Mouse (Mus musculus) erythroblast, adult 5-6 weeks (primary cell): ENCODE results near the gene Olfr850. TPM values are rescaled to one million over a fixed set of nuclear protein-coding genes. Genes with fewer than 3 reads are reported as not detected.

ENCODE experiments used
- ATAC-seq: replicated peaks from 2 replicates; pipeline ENCODE4 v1.8.0; 2016; ENCODE audit warnings: moderate number of reproducible peaks, mild to moderate bottlenecking, moderate TSS enrichment, inconsistent platforms; ENCODE audit not compliant: poor library complexity, low FRiP score, severe bottlenecking
- total RNA-seq, 2 experiments: library from RNA; stranded (forward) in 1 of 2; stranded (reverse) in 1 of 2; fragments of 150-400 nt in 1 of 2; fragments of 200-764, 138-1000 nt in 1 of 2; gene quantifications; 2 replicates each; pipeline versions ENCODE4 v1.2.3 to v1.2.4; 2015 to 2017; ENCODE audit warnings: low replicate concordance in 2 of 2

Olfr850 gene
- not detected in 2 replicates for total RNA-seq (2015; ENCODE audit: low replicate concordance)
- total RNA-seq (2017; ENCODE audit: low replicate concordance) = not detected in 2 replicates

DNA sequence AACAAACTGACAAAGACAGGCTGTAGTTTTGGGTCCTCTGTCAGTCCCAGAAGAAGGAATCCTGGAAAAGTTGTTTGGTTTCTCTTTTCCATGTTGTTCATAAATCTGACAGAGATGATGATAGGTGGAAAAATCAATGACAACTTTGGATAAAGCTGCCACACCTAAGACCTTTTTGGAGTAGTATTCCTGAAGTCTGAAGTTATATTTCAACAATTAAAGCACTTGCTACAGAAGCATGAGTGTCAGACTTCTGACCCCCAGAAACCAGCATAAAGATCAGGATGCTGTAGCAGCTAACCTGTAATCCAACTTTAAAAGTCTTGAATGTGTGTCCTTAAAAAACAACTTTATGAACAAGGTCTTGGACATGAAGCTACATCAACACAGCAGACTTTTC lies at the start of gene Olfr850:
Gene Olfr850, minus strand, starts transcription at position 101 of the 400 bp plus-strand sequence.
- ATAC-seq = no peak

- ATAC-seq = no peak
Observed at GRCm38 (mm10) chr9:19492995-19493394, 14.9 kb upstream of the Olfr850 start, which contains the start of gene Olfr851. Olfr851 (plus strand) TSS chr9:19493295.

- no peak for ATAC-seq
Observed at GRCm38 (mm10) chr9:19439966-19440365, 38.1 kb downstream of the Olfr850 start, which contains the start of gene Olfr849. Olfr849 (plus strand) TSS chr9:19440266.

Other genes starting within 250 kb of the Olfr850 start
- gene Olfr843, start 226.3 kb downstream of the Olfr850 start, total RNA-seq (2015; ENCODE audit: low replicate concordance) = not detected in 2 replicates
- gene Olfr843, start 226.3 kb downstream of the Olfr850 start, total RNA-seq (2017; ENCODE audit: low replicate concordance) = not detected in 2 replicates
- gene Olfr844, start 161.9 kb downstream of the Olfr850 start, total RNA-seq (2015; ENCODE audit: low replicate concordance) = not detected in 2 replicates
- gene Olfr844, start 161.9 kb downstream of the Olfr850 start, total RNA-seq (2017; ENCODE audit: low replicate concordance) = not detected in 2 replicates
- gene Olfr845, start 141.8 kb downstream of the Olfr850 start, total RNA-seq (2015; ENCODE audit: low replicate concordance) = 0.21 TPM in 1 of 2 replicates, not detected in the other
- gene Olfr845, start 141.8 kb downstream of the Olfr850 start, total RNA-seq (2017; ENCODE audit: low replicate concordance) = not detected in 2 replicates
- gene Olfr846, start 114.2 kb downstream of the Olfr850 start, total RNA-seq (2015; ENCODE audit: low replicate concordance) = not detected in 2 replicates
- gene Olfr846, start 114.2 kb downstream of the Olfr850 start, total RNA-seq (2017; ENCODE audit: low replicate concordance) = 0.84 TPM in 1 of 2 replicates, not detected in the other
- not detected in 2 replicates for gene Olfr847, start 99.6 kb downstream of the Olfr850 start, total RNA-seq (2015; ENCODE audit: low replicate concordance)
- gene Olfr847, start 99.6 kb downstream of the Olfr850 start, total RNA-seq (2017; ENCODE audit: low replicate concordance) = not detected in 2 replicates
- gene Olfr849, start 38.0 kb downstream of the Olfr850 start, total RNA-seq (2015; ENCODE audit: low replicate concordance) = not detected in 2 replicates
- gene Olfr849, start 38.0 kb downstream of the Olfr850 start, total RNA-seq (2017; ENCODE audit: low replicate concordance) = not detected in 2 replicates
- gene Olfr851, start 15.0 kb upstream of the Olfr850 start, total RNA-seq (2015; ENCODE audit: low replicate concordance) = not detected in 2 replicates
- gene Olfr851, start 15.0 kb upstream of the Olfr850 start, total RNA-seq (2017; ENCODE audit: low replicate concordance) = not detected in 2 replicates
- not detected in 2 replicates for gene Olfr853, start 62.8 kb upstream of the Olfr850 start, total RNA-seq (2015; ENCODE audit: low replicate concordance)
- gene Olfr853, start 62.8 kb upstream of the Olfr850 start, total RNA-seq (2017; ENCODE audit: low replicate concordance) = not detected in 2 replicates
- gene Olfr854, start 89.1 kb upstream of the Olfr850 start, total RNA-seq (2015; ENCODE audit: low replicate concordance) = not detected in 2 replicates
- not detected in 2 replicates for gene Olfr854, start 89.1 kb upstream of the Olfr850 start, total RNA-seq (2017; ENCODE audit: low replicate concordance)
- not detected in 2 replicates for gene Olfr855, start 104.4 kb upstream of the Olfr850 start, total RNA-seq (2015; ENCODE audit: low replicate concordance)
- not detected in 2 replicates for gene Olfr855, start 104.4 kb upstream of the Olfr850 start, total RNA-seq (2017; ENCODE audit: low replicate concordance)
- 1.3 and 2.3 TPM in 2 replicates for gene Zfp317, start 143.9 kb upstream of the Olfr850 start, total RNA-seq (2015; ENCODE audit: low replicate concordance)
- gene Zfp317, start 143.9 kb upstream of the Olfr850 start, total RNA-seq (2017; ENCODE audit: low replicate concordance) = 3.8 and 4.7 TPM in 2 replicates
- gene Olfr857, start 231.2 kb upstream of the Olfr850 start, total RNA-seq (2015; ENCODE audit: low replicate concordance) = not detected in 2 replicates
- not detected in 2 replicates for gene Olfr857, start 231.2 kb upstream of the Olfr850 start, total RNA-seq (2017; ENCODE audit: low replicate concordance)